Mouse (Mus musculus) ovary, adult 18-20 months (tissue): ENCODE data around the gene Efcab11.

Experiments used
- DNase-seq: peaks from one replicate; pipeline ENCODE4 v3.0.0; 2022; ENCODE audit warnings: low spot score, mixed read lengths

Efcab11 gene

GRCm38 (mm10) chr12:99749391-99749790 is 134.8 kb downstream of the Efcab11 start:
- no peak for DNase-seq

GRCm38 (mm10) chr12:99741631-99742030 is 142.6 kb downstream of the Efcab11 start:
- no peak for DNase-seq

GRCm38 (mm10) chr12:99739211-99739610 is 145.0 kb downstream of the Efcab11 start:
- DNase-seq = no peak

- no peak for DNase-seq
These were observed 146.0 kb downstream of the Efcab11 start for GRCm38 (mm10) chr12:99738256-99738655.

- no peak for DNase-seq
These were observed 147.3 kb downstream of the Efcab11 start for GRCm38 (mm10) chr12:99736971-99737370.

GRCm38 (mm10) chr12:99735172-99735571 is 149.1 kb downstream of the Efcab11 start:
- DNase-seq = no peak

- DNase-seq = no peak
These were observed 160.0 kb downstream of the Efcab11 start for GRCm38 (mm10) chr12:99724206-99724605.

GRCm38 (mm10) chr12:99723791-99724190 is 160.4 kb downstream of the Efcab11 start:
- DNase-seq = no peak

GRCm38 (mm10) chr12:99721318-99721717 is 162.9 kb downstream of the Efcab11 start:
- no peak for DNase-seq

- no peak for DNase-seq
These were observed 164.5 kb downstream of the Efcab11 start for GRCm38 (mm10) chr12:99719777-99720176.

- no peak for DNase-seq
These were observed 166.1 kb downstream of the Efcab11 start for GRCm38 (mm10) chr12:99718161-99718560.

- no peak for DNase-seq
These were observed 168.1 kb downstream of the Efcab11 start for GRCm38 (mm10) chr12:99716038-99716610.

GRCm38 (mm10) chr12:99715129-99716037 is 168.9 kb downstream of the Efcab11 start:
- DNase-seq = no peak

- no peak for DNase-seq
These were observed 172.0 kb downstream of the Efcab11 start for GRCm38 (mm10) chr12:99712214-99712613.

- DNase-seq = no peak
These were observed 182.0 kb downstream of the Efcab11 start for GRCm38 (mm10) chr12:99702248-99702647.

GRCm38 (mm10) chr12:99700380-99700779 is 183.9 kb downstream of the Efcab11 start:
- DNase-seq = no peak

GRCm38 (mm10) chr12:99699379-99700023 is 184.7 kb downstream of the Efcab11 start:
- DNase-seq = no peak

GRCm38 (mm10) chr12:99694066-99694465 is 190.2 kb downstream of the Efcab11 start:
- DNase-seq = no peak

- no peak for DNase-seq
These were observed 197.7 kb downstream of the Efcab11 start for GRCm38 (mm10) chr12:99686418-99686992.

GRCm38 (mm10) chr12:99685451-99686100 is 198.7 kb downstream of the Efcab11 start:
- no peak for DNase-seq

- peak; percentile 13 for DNase-seq
These were observed 202.6 kb downstream of the Efcab11 start for GRCm38 (mm10) chr12:99681681-99682080.

- no peak for DNase-seq
These were observed 212.4 kb downstream of the Efcab11 start for GRCm38 (mm10) chr12:99671866-99672191.
